Mouse (Mus musculus) right cerebral cortex, postnatal 25 days (tissue): ENCODE data around the gene B3gnt5.
"Not testable (repeated sequence)": the region's sequence is repeated elsewhere in the genome, so short reads cannot be mapped to it uniquely, and the experiment has no call there.

ENCODE experiments used
- DNase-seq: peaks from one replicate; pipeline ENCODE4 v3.0.0; 2022

The B3gnt5 gene

GRCm38 (mm10) chr16:19760074-19760473 lies at the start of gene B3gnt5:
TSS of gene B3gnt5 (plus strand) at chr16:19760208.
- DNase-seq = no peak

DNA sequence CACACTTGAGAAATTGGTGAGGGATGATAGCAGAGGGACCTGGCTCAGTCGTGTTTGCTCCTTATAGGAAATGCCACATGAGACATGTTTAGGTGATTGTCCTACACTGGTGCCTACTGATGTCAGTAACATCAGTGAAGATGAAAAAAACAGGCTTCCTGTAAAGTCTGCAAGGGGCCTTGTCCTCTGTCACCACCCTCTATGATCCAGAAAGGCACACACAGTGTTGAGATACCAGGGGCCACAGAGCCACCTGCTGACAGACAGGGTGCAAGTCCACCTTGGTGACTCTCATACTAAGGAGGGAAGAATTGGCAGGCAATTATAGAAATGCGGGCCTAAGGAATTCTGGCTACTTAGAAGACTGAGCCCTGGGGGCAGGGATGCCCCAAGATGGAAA lies 39.0 kb upstream of the B3gnt5 start:
- no peak for DNase-seq

DNA sequence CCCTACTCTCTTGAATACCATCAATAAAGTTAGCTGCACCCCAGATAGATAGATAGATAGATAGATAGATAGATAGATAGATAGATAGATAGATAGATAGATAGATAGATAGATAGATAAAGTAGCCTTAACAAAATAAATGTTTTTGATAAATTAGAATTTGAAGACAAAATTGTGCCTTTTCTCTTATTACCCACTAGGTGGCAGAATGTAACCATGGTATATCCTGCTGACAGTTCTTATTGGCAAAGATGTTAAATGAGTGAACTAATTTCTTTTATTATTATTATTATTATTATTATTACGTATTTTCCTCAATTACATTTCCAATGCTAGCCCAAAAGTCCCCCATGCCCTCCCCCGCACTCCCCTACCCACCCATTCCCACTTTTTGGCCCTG lies 35.9 kb upstream of the B3gnt5 start:
- DNase-seq = not testable (repeated sequence)

- DNase-seq = no peak
Observed at GRCm38 (mm10) chr16:19732896-19733295, 27.1 kb upstream of the B3gnt5 start.

DNA sequence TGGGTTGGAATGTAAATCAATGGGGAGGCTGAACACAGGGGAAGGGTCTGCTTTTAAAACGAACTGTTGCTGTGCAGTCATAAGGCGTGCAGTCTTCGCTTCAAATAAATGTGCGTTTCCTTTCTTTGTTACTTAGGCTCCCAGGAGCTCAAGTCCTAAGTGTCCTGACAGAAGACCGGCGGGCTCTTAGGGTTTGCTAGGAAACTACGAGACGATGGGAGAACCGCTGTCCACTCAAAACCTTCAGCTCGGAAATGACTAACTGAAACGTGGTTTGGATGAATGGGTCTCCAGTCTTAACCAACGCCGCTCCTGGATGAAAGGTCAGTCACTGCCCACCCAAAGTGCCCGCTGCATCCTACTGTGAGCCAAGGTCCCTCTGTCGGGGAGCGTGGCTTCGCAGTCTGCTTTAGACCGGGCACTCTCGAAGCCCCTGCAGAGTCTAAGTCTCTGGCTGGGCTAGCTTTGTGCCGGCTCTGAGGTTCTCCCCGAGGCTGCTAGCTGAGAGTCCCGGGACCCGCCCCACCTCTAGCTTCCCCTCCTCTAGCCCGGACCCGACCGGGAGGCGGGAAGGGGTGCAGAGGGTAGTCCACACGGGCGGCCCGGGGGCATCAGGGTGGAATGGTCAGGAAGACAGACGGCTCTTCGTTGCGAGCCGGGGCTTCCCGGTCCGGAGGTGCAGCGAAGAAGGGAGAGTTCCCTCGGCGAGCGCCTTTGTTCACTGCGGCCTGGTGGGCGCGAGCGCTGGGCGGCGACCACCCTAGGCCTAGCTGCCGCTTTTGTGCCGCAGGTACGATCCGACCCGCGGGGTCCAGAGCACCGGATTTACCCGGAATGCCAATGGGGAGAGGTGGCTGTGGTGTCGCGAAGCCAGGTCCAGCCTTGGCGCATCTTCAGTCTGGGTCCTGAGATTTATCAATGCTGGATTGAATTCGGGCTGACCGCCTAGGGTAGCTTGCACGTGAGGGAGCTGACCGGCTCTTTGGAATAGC lies 793 bp downstream of the B3gnt5 start:
- peak; percentile 11 for DNase-seq

GRCm38 (mm10) chr16:19761691-19762090 lies 1.7 kb downstream of the B3gnt5 start:
- no peak for DNase-seq

GRCm38 (mm10) chr16:19766107-19766506 lies 6.1 kb downstream of the B3gnt5 start:
- no peak for DNase-seq

DNA sequence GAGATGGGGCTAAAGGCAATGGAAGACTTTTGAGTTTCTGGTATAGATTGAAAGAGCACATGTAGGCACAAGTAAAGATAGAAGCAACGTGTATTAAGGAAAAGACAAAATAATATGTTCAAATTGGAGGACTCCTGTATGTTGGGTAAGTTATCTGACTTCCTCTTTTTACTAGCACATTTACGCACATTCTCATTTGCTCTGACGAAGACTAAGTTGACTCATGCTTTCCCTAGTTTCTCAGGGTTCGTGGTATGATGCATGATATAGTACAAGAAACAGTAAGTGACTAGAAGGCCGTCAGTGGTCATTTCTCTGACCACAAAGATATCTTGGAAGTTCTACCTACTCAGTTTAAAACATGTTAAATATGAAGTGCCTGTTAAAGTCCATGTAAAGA lies 8.0 kb downstream of the B3gnt5 start:
- DNase-seq = no peak

GRCm38 (mm10) chr16:19772013-19772412 lies 12.0 kb downstream of the B3gnt5 start:
- no peak for DNase-seq

DNA sequence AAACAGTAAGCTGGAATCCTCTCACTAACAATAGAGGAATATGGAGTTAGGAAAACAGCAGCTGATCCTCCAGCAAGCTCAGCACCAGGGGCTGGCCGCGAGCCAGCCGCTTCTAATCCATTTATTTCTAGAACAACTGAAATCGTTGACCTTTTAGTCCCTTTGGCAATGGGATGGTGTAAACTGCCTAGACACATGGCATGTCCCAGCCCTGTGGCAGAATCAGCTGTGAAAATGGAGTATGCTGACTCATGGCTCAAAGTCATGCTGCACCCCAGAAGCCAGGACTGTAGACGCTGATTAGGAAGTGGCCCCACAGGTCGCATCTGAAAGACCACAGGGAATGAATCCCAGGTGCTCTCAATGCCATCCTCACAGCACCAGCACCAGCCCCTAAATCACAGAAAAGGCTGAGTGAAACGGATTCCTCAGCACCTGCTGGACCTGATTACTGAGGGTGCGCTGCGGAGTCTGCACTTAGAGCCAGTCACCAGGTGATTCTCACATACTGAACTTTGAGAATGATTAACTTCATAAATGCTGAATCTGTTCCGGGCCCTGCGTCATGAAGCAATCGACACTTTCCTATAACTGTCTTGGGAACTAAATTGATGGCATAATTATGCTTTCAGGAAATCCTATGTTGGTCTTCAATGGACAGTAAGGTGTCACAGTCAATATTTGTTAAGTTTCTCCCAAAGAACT lies 26.5 kb downstream of the B3gnt5 start:
- no peak for DNase-seq

DNA sequence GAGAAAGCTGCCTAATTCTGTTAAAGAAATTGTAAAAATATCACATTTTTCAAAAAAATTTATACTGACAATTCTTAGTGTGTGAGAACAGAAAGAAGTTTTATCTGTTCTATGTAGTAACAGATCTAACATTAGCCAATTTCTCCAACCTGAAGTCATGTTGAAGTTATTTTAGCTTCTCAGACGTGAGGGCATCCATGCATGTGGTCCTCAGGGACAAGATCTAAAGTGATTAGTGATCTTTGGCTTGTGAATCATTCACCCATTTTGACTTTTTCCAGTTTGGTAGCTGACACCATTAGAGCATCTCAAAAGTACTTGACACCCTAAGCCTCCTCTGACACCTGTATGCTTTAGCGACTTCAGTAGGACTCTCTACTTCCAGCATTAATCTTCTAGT lies 29.9 kb downstream of the B3gnt5 start:
- no peak for DNase-seq

DNA sequence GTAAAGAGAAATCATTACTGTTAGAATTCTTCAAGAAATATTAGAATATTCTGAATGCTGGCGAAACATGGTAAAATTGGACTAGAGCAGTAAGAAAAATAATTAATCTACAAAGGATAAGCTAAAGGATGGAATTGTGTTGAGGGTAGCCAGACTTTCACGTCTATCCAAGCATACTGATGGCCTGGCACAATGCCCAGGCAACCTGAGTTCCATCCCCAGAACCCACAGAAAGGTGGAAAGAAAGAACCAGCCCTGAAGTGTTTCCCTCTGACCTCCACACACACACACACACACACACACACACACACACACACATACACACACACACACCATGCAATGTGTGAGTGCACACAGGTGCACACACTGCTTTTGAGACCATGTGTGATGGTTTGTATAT lies 58.8 kb downstream of the B3gnt5 start:
- no peak for DNase-seq
